Mouse (Mus musculus): ENCODE measurements at regions not wholly inside any gene's neighbourhood (a gene's known extent, or its start where the extent isn't known, plus 50 kb on each side); places are given as distances from the start of the nearest gene placed in this dataset.
"Not testable (repeated sequence)": the region's sequence is repeated elsewhere in the genome, so short reads cannot be mapped to it uniquely, and the experiment has no call there.

GRCm38 (mm10) chr19:8496561-8496960 lies 91.7 kb upstream of the Slc22a30 start:
- not testable (repeated sequence) for DNase-seq (ENCODE audit: low read depth)

- DNase-seq (ENCODE audit: low read depth) = not testable (repeated sequence)
Observed at GRCm38 (mm10) chr19:8497526-8497925, 92.6 kb upstream of the Slc22a30 start.

GRCm38 (mm10) chr19:8517721-8518120 lies 73.3 kb upstream of the Slc22a8 start:
- peak; percentile 61 for DNase-seq (ENCODE audit: low read depth)

GRCm38 (mm10) chr19:8518273-8518672 lies 72.8 kb upstream of the Slc22a8 start:
- peak; percentile 91 for DNase-seq (ENCODE audit: low read depth)

- DNase-seq (ENCODE audit: low read depth) = peak; percentile 77
Observed at GRCm38 (mm10) chr19:8518933-8519332, 72.1 kb upstream of the Slc22a8 start.

GRCm38 (mm10) chr19:8534597-8534996 lies 56.5 kb upstream of the Slc22a8 start:
- no peak for DNase-seq (ENCODE audit: low read depth)

- DNase-seq (ENCODE audit: low read depth) = peak; percentile 31
Observed at GRCm38 (mm10) chr19:8536085-8536484, 55.0 kb upstream of the Slc22a8 start.
